Mouse (Mus musculus) layer of hippocampus, postnatal 25 days (tissue): ENCODE results near the gene Zfp367. TPM values are rescaled to one million over a fixed set of nuclear protein-coding genes. Genes with fewer than 3 reads are reported as not detected.

Source experiments
- DNase-seq, 2 experiments: peaks; one replicate each; pipeline ENCODE4 v3.0.0; 2022; ENCODE audit warnings: mixed read lengths in 2 of 2, low spot score in 1 of 2; ENCODE audit errors: extremely low spot score in 1 of 2
- total RNA-seq, 2 experiments: library from RNA; stranded (reverse); gene quantifications; 2 replicates each; pipeline ENCODE4 v1.2.3; 2021

Zfp367 gene
- total RNA-seq, 2 experiments from 2014 or later, result 12.6 to 15.9 TPM

GRCm38 (mm10) chr13:64093341-64093740 is 59.7 kb downstream of the Zfp367 start:
- peak; percentile 64 to 90 for DNase-seq

- DNase-seq, result no peak
Measured at GRCm38 (mm10) chr13:64092752-64093151, 60.2 kb downstream of the Zfp367 start.

GRCm38 (mm10) chr13:64092141-64092540 is 60.9 kb downstream of the Zfp367 start:
- DNase-seq, result no peak

DNA sequence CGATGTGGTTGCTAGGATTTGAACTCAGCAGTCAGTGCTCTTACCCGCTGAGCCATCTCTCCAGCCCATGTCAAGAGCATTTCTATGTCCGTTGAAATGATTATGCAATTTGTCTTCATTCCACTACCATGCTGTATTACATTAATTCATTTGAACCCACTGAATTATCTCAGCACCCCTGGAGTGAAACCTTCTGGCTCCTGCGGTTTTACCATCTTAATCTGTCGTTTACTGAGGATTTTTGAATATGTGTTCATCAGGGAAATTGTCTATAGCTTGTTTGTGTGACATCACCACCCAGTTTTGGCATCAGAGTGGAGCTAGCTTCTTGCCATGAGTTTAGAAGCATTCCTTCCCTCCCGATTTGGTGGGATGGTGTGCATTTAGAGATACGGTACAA is 62.0 kb downstream of the Zfp367 start:
- no peak for DNase-seq

GRCm38 (mm10) chr13:64090278-64090677 is 62.7 kb downstream of the Zfp367 start:
- DNase-seq, result no peak

DNA sequence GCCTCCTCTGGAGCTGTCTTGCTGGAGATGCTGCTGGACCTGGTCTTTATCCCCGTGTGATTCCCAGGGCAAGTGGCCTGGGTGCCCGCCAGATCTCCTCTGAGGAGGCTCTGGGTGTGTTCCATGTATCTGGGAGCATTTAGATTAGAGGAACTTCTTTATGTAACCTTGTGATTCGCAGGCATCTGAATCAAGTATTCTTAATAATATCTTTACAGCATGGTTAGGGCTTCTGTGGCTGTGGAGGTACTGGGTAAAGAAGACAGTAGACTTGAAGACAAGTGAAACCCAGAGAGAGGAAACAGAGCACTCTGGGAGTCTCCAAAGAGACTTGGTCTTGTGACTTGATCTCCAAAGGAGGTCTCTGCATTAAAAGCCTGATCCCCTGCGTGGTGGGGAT is 63.9 kb downstream of the Zfp367 start, which contains the start of gene Hsd17b3:
Hsd17b3 (minus strand) TSS at position 101 of the 400 bp plus-strand sequence.
- DNase-seq, result no peak

- no peak for DNase-seq
Measured at GRCm38 (mm10) chr13:64088057-64088456, 64.9 kb downstream of the Zfp367 start.

DNA sequence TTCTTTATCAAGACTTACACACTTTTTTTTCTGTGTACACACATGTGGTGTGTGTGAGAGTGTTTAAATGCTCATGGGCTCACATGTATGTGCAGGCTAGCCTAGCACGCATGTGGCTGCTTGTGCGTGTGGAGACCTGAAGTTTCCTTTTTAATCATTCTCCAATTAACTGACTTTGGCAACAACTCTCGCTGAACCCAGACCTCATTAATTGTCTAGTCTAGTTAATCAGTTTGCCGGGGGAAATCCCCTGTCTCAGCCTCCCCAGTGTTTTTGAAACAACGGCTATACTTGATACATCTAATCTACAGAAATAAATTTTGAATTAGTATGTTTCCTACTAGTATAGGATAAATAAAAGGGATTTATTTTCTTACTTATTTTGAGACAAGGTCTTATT is 67.0 kb downstream of the Zfp367 start:
- no peak for DNase-seq

GRCm38 (mm10) chr13:64083331-64083730 is 69.7 kb downstream of the Zfp367 start:
- DNase-seq, result no peak

Other genes with a start within 250 kb of the Zfp367 start
- not detected for gene Hsd17b3, start 64.0 kb downstream of the Zfp367 start, total RNA-seq
- gene Slc35d2, start 23.8 kb downstream of the Zfp367 start, total RNA-seq, result 1 to 10 TPM in 1 of 2 experiments, under 1 TPM in 1; 0.69 to 1.0 TPM
- gene Habp4, start 8.6 kb upstream of the Zfp367 start, total RNA-seq, result 100 to 1,000 TPM; 145 to 153 TPM
- gene Cdc14b, start 122.1 kb upstream of the Zfp367 start, total RNA-seq, result 1 to 10 TPM; 6.9 to 7.2 TPM
- gene Aaed1, start 159.5 kb upstream of the Zfp367 start, total RNA-seq, result 10 to 100 TPM; 13.1 to 14.4 TPM
- 100 to 1,000 TPM; 119 to 130 TPM for gene Ctsl, start 217.7 kb upstream of the Zfp367 start, total RNA-seq